Mouse (Mus musculus) testis, adult 2 months (tissue): Measurements from ENCODE around the gene Iqsec1. TPM values are rescaled to one million over a fixed set of nuclear protein-coding genes. Genes with fewer than 3 reads are reported as not detected.

Experiments used
- H3K27ac ChIP-seq: fragments of 200-500 bp; 2 replicates; pipeline ENCODE4 v1.5.1; 2012; ENCODE audit warnings: low read depth, low read length; ENCODE audit not compliant: control insufficient read depth, insufficient read depth
- H3K27me3 ChIP-seq: fragments of 200-500 bp; 2 replicates; pipeline ENCODE4 v1.6.1; 2012; ENCODE audit warnings: mild to moderate bottlenecking, low read length, moderate library complexity; ENCODE audit not compliant: control insufficient read depth, insufficient read depth
- H3K36me3 ChIP-seq: fragments of 200-500 bp; 2 replicates; pipeline ENCODE4 v1.6.1; 2012; ENCODE audit warnings: mild to moderate bottlenecking, low read length; ENCODE audit not compliant: control insufficient read depth, insufficient read depth
- H3K4me1 ChIP-seq: fragments of 200-500 bp; 2 replicates; pipeline ENCODE4 v1.6.1; 2012; ENCODE audit warnings: low read length; ENCODE audit not compliant: control insufficient read depth, insufficient read depth
- H3K4me3 ChIP-seq: fragments of 200-500 bp; 2 replicates; pipeline ENCODE4 v1.5.1; 2012; ENCODE audit warnings: low read depth, mild to moderate bottlenecking, low read length, moderate library complexity, mixed read lengths; ENCODE audit not compliant: control insufficient read depth
- CTCF ChIP-seq: fragments of 200-500 bp; IDR thresholded peaks from 2 replicates; pipeline ENCODE4 v1.5.1; 2012; ENCODE audit warnings: low read depth, mild to moderate bottlenecking, inconsistent platforms, low read length, moderate library complexity; ENCODE audit not compliant: control insufficient read depth, insufficient read depth, insufficient replicate concordance
- POLR2A ChIP-seq: fragments of 200-500 bp; IDR thresholded peaks from 2 replicates; pipeline ENCODE4 v1.6.1; 2012; ENCODE audit warnings: low read depth, mild to moderate bottlenecking, inconsistent platforms, low read length, moderate library complexity; ENCODE audit not compliant: control insufficient read depth
- polyA plus RNA-seq: library from polyadenylated mRNA; depleted of rRNA; stranded (reverse); fragments of >200 nt; gene quantifications from 2 replicates; pipeline ENCODE4 v1.2.3, GENCODE M21; 2012

Gene Iqsec1
- polyA plus RNA-seq, 1 experiment: 47.2 TPM

- TF ChIP-seq POLR2A: no peak
- no peak for TF ChIP-seq CTCF
- H3K27me3 ChIP-seq: no peaks in the 10 kb centered on the region
Observed at GRCm38 (mm10) chr6:90805101-90805500, 183.4 kb downstream of the Iqsec1 start.

GRCm38 (mm10) chr6:90804646-90805045 lies 183.8 kb downstream of the Iqsec1 start:
- Histone ChIP-seq H3K27ac (no peak overlapping the region), H3K36me3 (no peaks in the 10 kb centered on the region), H3K27me3 (no peaks in the 10 kb centered on the region), H3K4me3 (no peak overlapping the region), H3K4me1 (no peaks in the 10 kb centered on the region; the same call in 1 of the 2 replicates)
- TF ChIP-seq POLR2A (no peak), CTCF (no peak)

More at GRCm38 (mm10) chr6:90805101-90805500, 183.4 kb downstream of the Iqsec1 start:
- H3K4me3 ChIP-seq: no peak overlapping the region
- no peak overlapping the region for H3K27ac ChIP-seq
- no peaks in the 10 kb centered on the region; the same call in 1 of the 2 replicates for H3K4me1 ChIP-seq
- no peaks in the 10 kb centered on the region for H3K36me3 ChIP-seq

- Histone ChIP-seq H3K4me1 (no peaks in the 10 kb centered on the region; the same call in 1 of the 2 replicates), H3K4me3 (no peak overlapping the region), H3K27ac (no peak overlapping the region), H3K27me3 (no peaks in the 10 kb centered on the region), H3K36me3 (no peaks in the 10 kb centered on the region)
- TF ChIP-seq POLR2A: no peak
- no peak for TF ChIP-seq CTCF
Observed at GRCm38 (mm10) chr6:90802604-90803003, 185.9 kb downstream of the Iqsec1 start.

GRCm38 (mm10) chr6:90802058-90802457 lies 186.4 kb downstream of the Iqsec1 start:
- TF ChIP-seq POLR2A (no peak), CTCF (no peak)
- H3K4me3 ChIP-seq: no peak overlapping the region
- H3K27me3 ChIP-seq: no peaks in the 10 kb centered on the region
- H3K4me1 ChIP-seq: no peaks in the 10 kb centered on the region
- H3K27ac ChIP-seq: no peak overlapping the region
- no peaks in the 10 kb centered on the region for H3K36me3 ChIP-seq

- H3K27ac ChIP-seq: no peak overlapping the region
- H3K27me3 ChIP-seq: no peaks in the 10 kb centered on the region
- no peaks in the 10 kb centered on the region for H3K4me1 ChIP-seq
- H3K36me3 ChIP-seq: no peaks in the 10 kb centered on the region
- no peak overlapping the region for H3K4me3 ChIP-seq
- TF ChIP-seq CTCF: no peak
- no peak for TF ChIP-seq POLR2A
Observed at GRCm38 (mm10) chr6:90800825-90801224, 187.7 kb downstream of the Iqsec1 start.

GRCm38 (mm10) chr6:90799116-90799515 lies 189.4 kb downstream of the Iqsec1 start:
- H3K27me3 ChIP-seq: no peaks in the 10 kb centered on the region
- H3K4me1 ChIP-seq: no peaks in the 10 kb centered on the region

GRCm38 (mm10) chr6:90798201-90798600 lies 190.3 kb downstream of the Iqsec1 start:
- Histone ChIP-seq H3K36me3 (no peaks in the 10 kb centered on the region), H3K4me1 (no peaks in the 10 kb centered on the region), H3K27ac (no peak overlapping the region), H3K4me3 (no peak overlapping the region), H3K27me3 (no peaks in the 10 kb centered on the region)
- TF ChIP-seq CTCF (no peak), POLR2A (no peak)

More at GRCm38 (mm10) chr6:90799116-90799515, 189.4 kb downstream of the Iqsec1 start:
- Histone ChIP-seq H3K4me3 (no peak overlapping the region), H3K27ac (no peak overlapping the region), H3K36me3 (no peaks in the 10 kb centered on the region)
- TF ChIP-seq CTCF (no peak), POLR2A (no peak)
